Mouse (Mus musculus) bone marrow, adult 2 months (tissue): ENCODE results near the gene Atp6v1g1. TPM values are rescaled to one million over a fixed set of nuclear protein-coding genes. Genes with fewer than 3 reads are reported as not detected.

Experiments used
- H3K27ac ChIP-seq: fragments of 200-500 bp; 2 replicates; pipeline ENCODE4 v1.5.1; 2012; ENCODE audit warnings: low read depth, mild to moderate bottlenecking, control low read depth, inconsistent platforms, low read length; ENCODE audit not compliant: control insufficient read depth, poor library complexity, insufficient read depth
- H3K4me1 ChIP-seq: fragments of 200-500 bp; 2 replicates; pipeline ENCODE4 v1.6.1; 2011; ENCODE audit warnings: low read length; ENCODE audit not compliant: control insufficient read depth, insufficient read depth
- H3K4me3 ChIP-seq: fragments of 200-500 bp; replicated peaks from 2 replicates; pipeline ENCODE3; 2011; ENCODE audit warnings: mild to moderate bottlenecking, low read depth, low read length, control low read depth; ENCODE audit not compliant: control insufficient read depth
- CTCF ChIP-seq: fragments of 200-500 bp; IDR thresholded peaks from 2 replicates; pipeline ENCODE4 v1.5.1; 2011; ENCODE audit warnings: low read length, control low read depth; ENCODE audit not compliant: control insufficient read depth, insufficient read depth
- POLR2A ChIP-seq: fragments of 200-500 bp; IDR thresholded peaks from 2 replicates; pipeline ENCODE4 v1.6.1; 2011; ENCODE audit warnings: low read depth, mild to moderate bottlenecking, control low read depth, low read length, borderline replicate concordance; ENCODE audit not compliant: control insufficient read depth
- WGBS: fragments of 180-500 bp; shearing (Covaris S2); methylation state at CpG from one replicate; pipeline ENCODE4 v1.1.7; 2018; 5-methylcytosine and 5-hydroxymethylcytosine counted together
- polyA plus RNA-seq: library from polyadenylated mRNA; stranded (reverse); fragments of >200 nt; gene quantifications from 2 replicates; pipeline ENCODE4 v1.2.4, GENCODE M21; 2011; ENCODE audit warnings: low replicate concordance; ENCODE audit not compliant: missing spikeins, insufficient read depth, insufficient read length

The Atp6v1g1 gene
- polyA plus RNA-seq, 1 experiment = 79.7 TPM

- TF ChIP-seq CTCF (no peak), POLR2A (no peak)
- Histone ChIP-seq H3K4me3 (no peak overlapping the region), H3K27ac (no peak overlapping the region), H3K4me1 (peaks cover 9% of the 10 kb centered on the region)
- 88% methylated on average over 1 of the region's 1 CpGs for WGBS
These were observed 8.3 kb downstream of the Atp6v1g1 start for GRCm38 (mm10) chr4:63552865-63553264.

- Histone ChIP-seq H3K4me3 (no peak overlapping the region), H3K4me1 (peaks cover 9% of the 10 kb centered on the region), H3K27ac (no peak overlapping the region)
- no peak for TF ChIP-seq CTCF
- TF ChIP-seq POLR2A = no peak
- 76% methylated on average over 4 of the region's 4 CpGs for WGBS
These were observed 9.4 kb downstream of the Atp6v1g1 start for GRCm38 (mm10) chr4:63553789-63554576.

DNA sequence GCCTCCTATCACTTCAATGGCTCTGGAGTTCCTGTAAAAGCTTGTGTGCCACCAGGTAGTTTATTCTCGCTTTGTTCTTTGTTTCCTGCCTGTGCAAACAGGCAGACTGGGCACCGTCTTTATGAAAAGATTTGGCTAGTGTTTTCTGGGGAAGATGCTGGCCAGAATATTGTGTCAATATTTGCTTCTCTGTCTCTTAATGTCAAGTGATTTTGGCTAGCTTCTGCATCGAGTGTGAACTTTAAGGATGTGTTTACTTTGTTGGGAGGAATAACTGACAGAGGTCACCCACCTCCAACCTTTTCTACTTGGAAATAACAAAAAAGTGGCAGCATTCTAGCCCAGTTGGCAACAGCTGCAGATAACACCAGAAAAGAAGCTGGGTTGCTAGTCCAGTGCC lies 10.0 kb downstream of the Atp6v1g1 start:
- TF ChIP-seq POLR2A (no peak), CTCF (no peak)
- Histone ChIP-seq H3K4me1 (peaks cover 9% of the 10 kb centered on the region), H3K27ac (no peak overlapping the region), H3K4me3 (no peak overlapping the region)
- WGBS = 82% methylated on average over 3 of the region's 3 CpGs

DNA sequence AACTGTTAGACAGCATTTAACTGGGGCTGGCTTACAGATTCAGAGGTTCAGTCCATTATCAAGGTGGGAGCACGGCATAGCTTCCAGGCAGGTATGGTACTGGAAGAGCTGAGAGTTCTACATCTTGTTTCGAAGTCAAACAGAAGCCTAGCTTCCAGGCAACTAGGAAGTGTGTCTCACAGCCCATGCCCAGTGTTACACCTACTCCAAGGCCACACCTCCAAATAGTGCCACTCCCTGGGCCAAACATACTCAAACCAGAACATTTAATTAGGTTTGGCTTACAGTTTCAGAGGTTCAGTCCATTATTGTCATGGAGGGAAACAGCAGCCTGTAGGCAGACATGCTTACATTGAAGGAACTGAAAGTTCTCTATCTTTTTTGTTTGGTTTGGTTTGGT lies 10.5 kb downstream of the Atp6v1g1 start:
- no peak overlapping the region for H3K27ac ChIP-seq

DNA sequence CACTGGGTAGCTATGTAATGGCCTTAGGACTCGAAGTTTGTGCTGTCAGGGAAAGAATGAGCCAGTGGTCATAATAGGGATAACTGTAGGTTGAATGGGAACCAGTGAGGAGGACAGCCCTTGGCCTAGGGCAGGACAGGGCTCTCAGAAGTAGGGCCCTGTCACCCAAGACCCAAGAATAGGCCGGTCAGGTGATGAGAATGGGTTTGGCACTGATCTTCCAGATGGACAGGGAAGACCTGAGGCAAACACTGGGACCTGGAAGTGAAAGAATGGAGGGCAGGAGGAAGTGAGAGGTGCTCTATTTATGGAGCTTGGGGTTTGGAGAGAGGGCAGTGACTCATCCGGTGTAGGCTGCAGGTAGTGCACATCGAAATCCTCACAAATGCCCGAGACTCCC lies 12.1 kb downstream of the Atp6v1g1 start:
- Histone ChIP-seq H3K27ac (no peak overlapping the region), H3K4me3 (no peak overlapping the region), H3K4me1 (peaks cover 16% of the 10 kb centered on the region)
- WGBS = 43% methylated on average over 5 of the region's 5 CpGs
- no peak for TF ChIP-seq POLR2A
- TF ChIP-seq CTCF = no peak

More for the DNA sequence above, 10.5 kb downstream of the Atp6v1g1 start:
- no peak overlapping the region for H3K4me3 ChIP-seq
- 90% methylated on average over 2 of the region's 2 CpGs for WGBS
- TF ChIP-seq CTCF = no peak
- no peak for TF ChIP-seq POLR2A
- peaks cover 9% of the 10 kb centered on the region for H3K4me1 ChIP-seq

DNA sequence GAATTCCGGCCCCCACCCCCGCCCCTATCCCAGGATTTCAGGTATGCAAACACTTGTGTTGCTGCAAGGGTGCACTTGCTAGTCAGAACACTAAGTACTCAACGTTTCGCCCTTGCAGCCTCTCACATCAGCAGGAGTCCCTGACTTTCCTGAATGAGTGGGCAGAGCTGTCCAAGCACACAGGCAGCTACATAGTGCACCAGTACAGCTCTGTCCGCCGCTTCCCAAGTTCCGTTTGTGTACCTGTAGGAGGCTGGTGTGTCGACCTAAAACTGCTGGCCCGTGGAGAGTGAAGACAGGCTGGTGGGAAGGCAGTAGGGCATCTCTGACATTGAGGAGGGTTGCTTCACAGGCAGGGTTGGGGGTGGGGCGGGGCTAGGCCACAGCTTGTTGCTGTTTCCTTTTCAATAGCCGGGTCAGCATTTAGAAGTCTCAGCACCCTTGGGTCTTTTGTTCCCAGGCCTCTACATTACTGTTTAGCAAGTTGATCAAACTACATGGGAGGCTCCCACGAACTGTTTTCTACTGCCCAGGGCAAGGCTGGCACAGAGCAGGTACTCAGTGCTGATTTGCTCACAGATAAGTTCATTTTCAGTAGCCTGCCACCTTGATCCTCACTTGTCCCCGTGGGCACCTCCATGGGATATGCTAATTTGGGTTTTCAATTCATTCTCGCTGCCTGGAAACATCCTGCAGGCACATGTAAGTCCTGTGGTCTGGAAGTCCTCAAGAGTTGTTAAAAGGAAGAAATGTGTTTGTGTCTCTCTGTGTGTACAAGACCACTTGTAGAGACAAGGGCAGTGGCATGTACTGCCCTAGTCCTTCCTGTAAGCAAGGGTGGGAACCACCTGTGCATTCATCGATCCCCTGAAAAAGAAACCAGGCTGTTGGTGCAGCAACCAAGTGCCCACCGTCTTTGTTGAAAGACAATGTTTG lies 12.8 kb downstream of the Atp6v1g1 start:
- WGBS = 49% methylated on average over 16 of the region's 16 CpGs
- TF ChIP-seq CTCF (no peak), POLR2A (no peak)
- Histone ChIP-seq H3K4me3 (no peak overlapping the region), H3K27ac (peak overlapping the region; percentile 56), H3K4me1 (peaks cover 16% of the 10 kb centered on the region)

DNA sequence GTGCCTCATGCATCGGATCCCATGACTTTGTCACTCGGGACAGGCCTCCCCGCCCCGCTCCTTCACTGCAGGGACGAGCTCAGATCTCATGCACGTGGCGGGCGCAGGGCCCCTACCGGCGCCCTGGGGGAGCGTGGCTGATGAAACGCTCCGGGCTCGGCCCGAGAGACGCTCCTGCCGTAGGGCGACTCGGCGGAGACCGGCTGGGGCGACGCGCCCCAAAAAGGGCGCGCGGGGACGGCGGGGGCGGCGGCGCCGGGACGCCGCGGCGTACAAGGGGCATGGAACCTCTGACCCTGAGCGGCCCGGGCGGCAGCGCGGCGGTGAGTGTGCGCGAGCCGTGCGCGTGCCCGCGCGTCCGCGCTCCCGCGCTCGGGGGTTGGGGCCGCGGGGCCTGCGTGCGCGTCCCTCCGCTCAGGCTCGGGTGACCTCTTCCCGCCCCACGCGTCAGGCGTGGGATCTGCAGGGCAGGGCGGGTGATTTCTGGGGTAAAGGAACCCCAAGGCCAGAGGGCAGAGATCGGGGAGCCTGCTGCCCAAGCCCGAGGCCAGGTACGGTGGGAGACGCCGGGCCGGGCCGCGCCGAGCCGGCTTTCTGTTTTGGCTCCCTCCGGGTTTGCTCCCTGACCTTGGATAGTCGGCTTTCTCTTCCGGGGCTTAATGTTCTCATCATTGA lies 14.0 kb downstream of the Atp6v1g1 start, which contains the start of gene Tmem268:
TSS of gene Tmem268 (plus strand) at position 375 of the 675 bp plus-strand sequence.
- H3K4me3 ChIP-seq = peak within 1 kb of the TSS; percentile 79
- TF ChIP-seq CTCF (no peak), POLR2A (peak; percentile 56; the same call in 1 of the 2 replicates)
- peaks cover 19% of the 10 kb centered on the region for H3K4me1 ChIP-seq
- WGBS = under 1% methylated on average over 76 of the region's 81 CpGs
- H3K27ac ChIP-seq = peak within 1 kb of the TSS; percentile 86
